Mouse (Mus musculus): Measurements from ENCODE around the gene Npr2.

Gene Npr2

GRCm38 (mm10) chr4:43679416-43680043, 47.8 kb downstream of the Npr2 start:
- no peak for TF ChIP-seq GATA4 (IDR thresholded peaks at IDR 0.05; ENCODE audit: insufficient replicate concordance, low read length)

GRCm38 (mm10) chr4:43690021-43690420, 58.3 kb downstream of the Npr2 start:
- no peak for TF ChIP-seq GATA4 (IDR thresholded peaks at IDR 0.05; ENCODE audit: insufficient replicate concordance, low read length)

- no peak for TF ChIP-seq GATA4 (IDR thresholded peaks at IDR 0.05; ENCODE audit: insufficient replicate concordance, low read length)
Measured at GRCm38 (mm10) chr4:43691026-43691425, 59.3 kb downstream of the Npr2 start.

DNA sequence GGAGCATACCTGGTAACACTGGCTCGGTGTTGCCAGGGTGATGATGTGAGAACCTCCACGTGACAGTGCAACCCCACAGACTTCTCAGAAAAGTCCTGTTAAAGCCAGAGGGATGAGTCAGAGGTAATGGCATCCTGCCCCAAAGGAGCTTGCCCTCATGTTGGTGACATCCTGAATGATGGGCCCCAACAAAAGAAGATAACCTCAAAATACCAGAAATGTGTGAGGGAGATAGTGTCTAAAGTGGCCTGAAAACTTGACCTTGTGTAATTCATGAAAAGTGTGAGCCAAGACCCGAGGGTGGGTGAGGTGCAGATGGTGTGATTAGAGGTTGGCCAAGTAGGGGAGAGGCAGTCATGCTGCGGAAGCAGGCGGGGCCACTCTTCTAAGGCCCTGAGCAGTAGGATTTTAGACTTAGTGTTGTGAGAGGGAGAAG, 62.1 kb downstream of the Npr2 start:
- TF ChIP-seq GATA4 (IDR thresholded peaks at IDR 0.05; ENCODE audit: insufficient replicate concordance, low read length) = no peak

DNA sequence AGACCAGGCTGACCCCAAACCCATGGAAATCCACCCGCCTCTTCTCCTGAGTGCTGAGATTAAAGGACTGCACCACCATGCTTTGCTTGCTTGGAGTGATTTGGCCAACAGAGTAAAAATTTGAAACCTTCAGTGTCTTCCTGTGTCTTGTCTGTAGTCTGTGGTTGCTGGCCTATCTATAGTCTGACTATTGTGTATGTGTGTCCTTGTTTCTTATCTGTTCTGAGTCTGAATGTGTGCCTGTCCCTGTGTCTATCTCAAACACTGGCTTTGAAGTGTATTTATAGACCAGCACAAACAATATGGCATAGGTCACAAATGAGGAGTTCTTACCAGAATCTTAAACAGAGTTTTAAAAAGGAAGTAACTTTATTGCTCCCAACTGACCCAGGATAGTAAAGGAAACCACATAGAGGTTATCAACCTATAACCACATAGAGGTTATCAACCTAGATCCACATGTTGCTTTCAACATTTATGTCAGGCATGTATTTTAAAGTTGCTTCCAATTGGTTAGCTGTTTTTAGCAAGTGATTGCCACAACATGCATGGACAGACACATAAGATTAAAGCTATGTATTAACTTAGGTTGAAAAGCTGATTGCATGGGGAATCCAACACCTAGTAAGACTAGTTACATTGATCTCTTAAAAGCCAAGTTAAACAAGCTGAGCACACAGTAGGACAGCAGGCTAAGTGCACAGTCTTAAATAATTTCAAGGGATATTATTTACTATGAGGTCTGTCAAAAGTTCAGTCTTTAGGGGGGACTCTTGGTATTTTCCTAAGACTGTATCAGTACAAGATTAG, 62.9 kb downstream of the Npr2 start:
- no peak for TF ChIP-seq GATA4 (IDR thresholded peaks at IDR 0.05; ENCODE audit: insufficient replicate concordance, low read length)

DNA sequence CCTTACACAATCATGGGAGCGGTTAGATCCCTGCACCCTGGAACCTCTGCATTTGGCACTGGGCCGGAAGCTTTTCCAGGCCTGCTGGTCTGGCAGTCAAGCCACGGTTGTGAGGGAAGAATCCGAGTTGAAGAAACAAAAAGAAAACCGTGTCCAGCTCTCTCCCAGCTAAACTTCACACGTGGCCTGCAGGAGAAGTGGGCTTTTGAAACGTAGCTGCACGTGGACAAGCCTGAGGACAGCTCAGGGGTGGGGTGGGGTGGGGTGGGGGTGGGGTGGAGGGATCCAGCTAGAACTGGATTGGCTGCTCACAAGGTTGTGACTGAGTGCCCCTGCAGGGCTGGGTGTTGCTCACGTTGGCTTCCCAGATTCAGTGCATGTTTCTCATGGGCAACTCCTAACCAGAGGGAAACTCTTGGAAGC, 63.5 kb downstream of the Npr2 start:
- TF ChIP-seq GATA4 (IDR thresholded peaks at IDR 0.05; ENCODE audit: insufficient replicate concordance, low read length) = no peak

GRCm38 (mm10) chr4:43696561-43696960, 64.8 kb downstream of the Npr2 start:
- no peak for TF ChIP-seq GATA4 (IDR thresholded peaks at IDR 0.05; ENCODE audit: insufficient replicate concordance, low read length)

DNA sequence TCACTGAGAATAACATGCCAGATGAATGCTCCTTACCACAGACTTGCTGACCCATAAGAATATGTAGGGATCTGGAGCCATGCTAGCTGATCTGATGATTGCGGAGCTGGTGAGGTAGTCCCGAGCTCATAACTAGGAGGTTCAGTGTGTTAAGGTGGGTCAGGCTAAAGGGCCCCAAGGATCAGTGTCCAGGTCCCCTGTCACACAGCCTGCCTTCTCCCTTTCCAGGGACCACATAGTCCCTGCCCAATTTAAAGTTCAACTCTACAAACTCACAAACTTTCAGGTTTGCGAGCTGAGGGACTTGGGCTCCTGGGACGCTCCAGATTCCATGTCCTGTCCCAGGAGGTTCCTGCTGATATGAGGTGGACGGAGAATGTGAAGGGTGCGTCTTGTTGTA, 69.0 kb downstream of the Npr2 start, which contains the start of gene Olfr70:
TSS of gene Olfr70 (minus strand) at position 101 of the 400 bp plus-strand sequence.
- TF ChIP-seq GATA4 (IDR thresholded peaks at IDR 0.05; ENCODE audit: insufficient replicate concordance, low read length) = no peak

All from liver, adult (tissue).